Mouse (Mus musculus) heart, embryonic 10.5 days (tissue): ENCODE measurements around the gene Senp1. TPM values are rescaled to one million over a fixed set of nuclear protein-coding genes. Genes with fewer than 3 reads are reported as not detected.

ENCODE experiments used
- polyA plus RNA-seq: library from polyadenylated mRNA; unstranded; fragments of >200 nt; fragmentation: Nextera tagmentation; extraction: Ambion mirVana; gene quantifications from 2 replicates; pipeline ENCODE4 v1.2.1, GENCODE M21; 2016

The Senp1 gene
- polyA plus RNA-seq, 1 experiment from 2014 or later, result 30.5 TPM

Other genes starting within 250 kb of the Senp1 start
- gene Hdac7, start 249.2 kb downstream of the Senp1 start, polyA plus RNA-seq, result 23.4 and 26.7 TPM in 2 replicates
- 0.75 and 0.77 TPM in 2 replicates for gene Vdr, start 183.1 kb downstream of the Senp1 start, polyA plus RNA-seq
- gene Tmem106c, start 129.5 kb downstream of the Senp1 start, polyA plus RNA-seq, result 32.0 and 33.5 TPM in 2 replicates
- gene Col2a1, start 89.0 kb downstream of the Senp1 start, polyA plus RNA-seq, result 131 and 160 TPM in 2 replicates
- gene Pfkm, start 1.2 kb downstream of the Senp1 start, polyA plus RNA-seq, result 47.1 and 67.5 TPM in 2 replicates
- 54.9 and 77.1 TPM in 2 replicates for gene Asb8, start 71.9 kb upstream of the Senp1 start, polyA plus RNA-seq
- 0.58 and 0.85 TPM in 2 replicates for gene Ccdc184, start 73.4 kb upstream of the Senp1 start, polyA plus RNA-seq
- gene Olfr288, start 101.8 kb upstream of the Senp1 start, polyA plus RNA-seq, result not detected in 2 replicates
- gene Gm44579, start 127.2 kb upstream of the Senp1 start, polyA plus RNA-seq, result not detected in 2 replicates
- 0.18 TPM in 1 of 2 replicates, not detected in the other for gene Olfr287, start 127.3 kb upstream of the Senp1 start, polyA plus RNA-seq
- not detected in 2 replicates for gene Olfr286, start 140.7 kb upstream of the Senp1 start, polyA plus RNA-seq
- gene H1fnt, start 163.5 kb upstream of the Senp1 start, polyA plus RNA-seq, result not detected in 2 replicates
- 1.1 and 1.4 TPM in 2 replicates for gene Zfp641, start 202.4 kb upstream of the Senp1 start, polyA plus RNA-seq
- gene Olfr285, start 223.6 kb upstream of the Senp1 start, polyA plus RNA-seq, result not detected in 2 replicates
- not detected in 2 replicates for gene Olfr284, start 247.2 kb upstream of the Senp1 start, polyA plus RNA-seq